Mouse (Mus musculus): ENCODE data around the gene Gm3278. TPM values are rescaled to one million over a fixed set of nuclear protein-coding genes. Genes with fewer than 3 reads are reported as not detected.
"Not testable (repeated sequence)": the region's sequence is repeated elsewhere in the genome, so short reads cannot be mapped to it uniquely, and the experiment has no call there.

Gm3278 gene
- not detected in 2 replicates for polyA plus RNA-seq (2014; fragmentation: Nextera tagmentation; extraction: Ambion mirVana)

- ATAC-seq (ENCODE audit: low FRiP score, low TSS enrichment); H3K27me3 ChIP-seq (ENCODE audit: control insufficient read depth, insufficient read depth, low read length); H3K36me3 ChIP-seq (ENCODE audit: control insufficient read depth, insufficient read depth, low read length); H3K9me3 ChIP-seq (ENCODE audit: control insufficient read depth, low read length); H3K9ac ChIP-seq (replicated peaks; ENCODE audit: low read length); H3K4me2 ChIP-seq (ENCODE audit: low read length); DNase-seq; H3K4me1 ChIP-seq (ENCODE audit: control insufficient read depth, insufficient read depth, low read length); H3K4me3 ChIP-seq (replicated peaks; ENCODE audit: low read depth, low read length); H3K27ac ChIP-seq (replicated peaks; ENCODE audit: low read depth, low read length): not testable (repeated sequence)
- WGBS = 73% methylated on average over 1 of the region's 3 CpGs
These were observed at the start of gene Gm3278 for GRCm38 (mm10) chr14:4892116-4892515. Gene Gm3278, plus strand, starts transcription at chr14:4892416.

GRCm38 (mm10) chr14:4855299-4855980 lies 36.8 kb upstream of the Gm3278 start, which contains the start of gene Gm3264:
Gene Gm3264, plus strand, starts transcription at chr14:4855576.
- DNase-seq = peak; percentile 5
- H3K27ac ChIP-seq (replicated peaks; ENCODE audit: low read depth, low read length) = not testable (repeated sequence)
- H3K4me3 ChIP-seq (replicated peaks; ENCODE audit: low read depth, low read length) = peak within 1 kb of the TSS; percentile 35

More at GRCm38 (mm10) chr14:4855299-4855980, 36.8 kb upstream of the Gm3278 start, which contains the start of gene Gm3264:
- H3K9me3 ChIP-seq (ENCODE audit: control insufficient read depth, low read length); ATAC-seq (ENCODE audit: low FRiP score, low TSS enrichment); H3K4me1 ChIP-seq (ENCODE audit: control insufficient read depth, insufficient read depth, low read length); H3K36me3 ChIP-seq (ENCODE audit: control insufficient read depth, insufficient read depth, low read length); H3K27me3 ChIP-seq (ENCODE audit: control insufficient read depth, insufficient read depth, low read length): not testable (repeated sequence)
- WGBS = 5% methylated on average over 31 of the region's 59 CpGs
- Histone ChIP-seq H3K9ac (replicated peaks; ENCODE audit: low read length) (peak within 1 kb of the TSS; percentile 47), H3K4me2 (ENCODE audit: low read length) (peak within 1 kb of the TSS; percentile 45)

Other genes starting within 250 kb of the Gm3278 start
- 1.2 and 2.1 TPM in 2 replicates for gene Gm3239, start 228.2 kb upstream of the Gm3278 start, polyA plus RNA-seq (2014; fragmentation: Nextera tagmentation; extraction: Ambion mirVana)
- gene Gm7876, start 183.2 kb upstream of the Gm3278 start, polyA plus RNA-seq (2014; fragmentation: Nextera tagmentation; extraction: Ambion mirVana) = not detected in 2 replicates
- 4.1 and 5.1 TPM in 2 replicates for gene Gm3252, start 165.6 kb upstream of the Gm3278 start, polyA plus RNA-seq (2014; fragmentation: Nextera tagmentation; extraction: Ambion mirVana)
- not detected in 2 replicates for gene Gm9602, start 116.1 kb upstream of the Gm3278 start, polyA plus RNA-seq (2014; fragmentation: Nextera tagmentation; extraction: Ambion mirVana)
- not detected in 2 replicates for gene Gm3269, start 54.3 kb upstream of the Gm3278 start, polyA plus RNA-seq (2014; fragmentation: Nextera tagmentation; extraction: Ambion mirVana)
- gene Gm3264, start 36.8 kb upstream of the Gm3278 start, polyA plus RNA-seq (2014; fragmentation: Nextera tagmentation; extraction: Ambion mirVana) = 3.0 and 4.4 TPM in 2 replicates
- not detected in 2 replicates for gene Gm8297, start 91.5 kb downstream of the Gm3278 start, polyA plus RNA-seq (2014; fragmentation: Nextera tagmentation; extraction: Ambion mirVana)
- not detected in 2 replicates for gene Gm3298, start 123.5 kb downstream of the Gm3278 start, polyA plus RNA-seq (2014; fragmentation: Nextera tagmentation; extraction: Ambion mirVana)
- gene 4930555G01Rik, start 158.2 kb downstream of the Gm3278 start, polyA plus RNA-seq (2014; fragmentation: Nextera tagmentation; extraction: Ambion mirVana) = not detected in 2 replicates
- gene Gm8281, start 178.6 kb downstream of the Gm3278 start, polyA plus RNA-seq (2014; fragmentation: Nextera tagmentation; extraction: Ambion mirVana) = 11.2 and 18.7 TPM in 2 replicates
- gene Gm8279, start 239.1 kb downstream of the Gm3278 start, polyA plus RNA-seq (2014; fragmentation: Nextera tagmentation; extraction: Ambion mirVana) = 0.45 TPM in 1 of 2 replicates, not detected in the other

Data from midbrain, embryonic 14.5 days (tissue).